Mouse (Mus musculus) right cerebral cortex, postnatal 14 days (tissue): ENCODE measurements around the gene Ptrh2.

Source experiments
- DNase-seq: peaks from one replicate; pipeline ENCODE4 v3.0.0; 2022

Gene Ptrh2

GRCm38 (mm10) chr11:86671041-86671675 is 12.6 kb upstream of the Ptrh2 start:
- DNase-seq, result no peak

GRCm38 (mm10) chr11:86672772-86673171 is 11.0 kb upstream of the Ptrh2 start:
- DNase-seq, result no peak

DNA sequence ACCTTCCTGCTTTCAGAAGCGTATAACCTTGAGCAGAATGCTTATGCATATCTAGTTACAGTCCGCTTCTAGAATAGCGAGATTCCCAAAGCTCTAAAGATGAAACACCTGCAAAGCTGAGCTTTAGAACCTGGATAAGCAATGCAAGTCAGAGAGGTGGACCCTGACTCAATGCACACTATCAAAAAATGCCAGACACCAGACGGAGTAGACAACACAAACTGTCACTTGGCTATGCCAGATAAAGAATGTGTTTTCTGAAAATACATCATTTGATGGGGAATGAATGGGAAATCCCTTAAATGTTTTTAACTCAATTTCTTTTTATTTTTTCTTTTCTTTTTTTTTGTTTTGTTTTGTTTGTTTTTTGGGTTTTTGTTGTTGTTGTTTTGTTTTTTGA is 8.3 kb upstream of the Ptrh2 start:
- DNase-seq, result no peak

DNA sequence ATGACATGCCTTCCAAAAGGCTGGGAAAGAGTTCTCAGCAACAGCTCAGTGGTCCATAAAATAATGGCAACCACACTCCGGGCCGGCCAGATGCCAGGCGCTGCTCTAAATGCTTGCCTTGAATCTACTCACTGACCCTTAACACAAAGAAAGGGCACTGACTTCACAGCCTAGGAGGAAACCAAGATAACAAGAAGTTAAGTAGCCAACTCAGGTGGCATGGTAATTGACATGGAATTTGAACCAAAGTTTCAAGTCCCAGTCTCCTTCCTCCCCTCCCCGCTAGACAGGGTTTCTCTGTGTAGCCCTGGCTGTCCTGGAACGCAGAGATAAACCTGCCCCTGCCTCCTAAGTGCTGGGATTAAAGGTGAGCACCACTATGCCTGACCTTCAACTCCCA is 4.8 kb upstream of the Ptrh2 start:
- no peak for DNase-seq

GRCm38 (mm10) chr11:86680729-86681128 is 3.1 kb upstream of the Ptrh2 start:
- DNase-seq, result no peak

- no peak for DNase-seq
Observed at GRCm38 (mm10) chr11:86681423-86681822, 2.4 kb upstream of the Ptrh2 start.

DNA sequence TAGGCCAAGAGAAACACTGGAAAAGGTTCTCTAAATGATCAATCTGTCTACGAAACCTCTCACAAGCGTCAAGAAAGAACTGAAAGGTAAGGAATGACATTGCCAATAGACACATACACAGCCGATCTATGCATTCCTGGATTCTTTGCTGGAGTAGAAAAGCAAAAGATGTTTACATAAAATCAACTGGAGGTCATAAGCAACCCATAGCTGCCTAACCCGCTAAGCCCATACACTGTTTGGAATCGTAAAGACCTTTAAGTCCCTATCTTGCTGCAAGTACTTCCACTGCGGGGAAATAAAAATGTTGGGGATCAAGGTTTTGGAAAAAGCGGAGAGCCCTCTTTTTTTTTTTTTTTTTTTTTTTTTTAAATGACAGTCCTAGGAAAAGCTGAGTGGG is 924 bp upstream of the Ptrh2 start:
- DNase-seq, result no peak

GRCm38 (mm10) chr11:86684126-86685012 is 584 bp downstream of the Ptrh2 start:
- no peak for DNase-seq

DNA sequence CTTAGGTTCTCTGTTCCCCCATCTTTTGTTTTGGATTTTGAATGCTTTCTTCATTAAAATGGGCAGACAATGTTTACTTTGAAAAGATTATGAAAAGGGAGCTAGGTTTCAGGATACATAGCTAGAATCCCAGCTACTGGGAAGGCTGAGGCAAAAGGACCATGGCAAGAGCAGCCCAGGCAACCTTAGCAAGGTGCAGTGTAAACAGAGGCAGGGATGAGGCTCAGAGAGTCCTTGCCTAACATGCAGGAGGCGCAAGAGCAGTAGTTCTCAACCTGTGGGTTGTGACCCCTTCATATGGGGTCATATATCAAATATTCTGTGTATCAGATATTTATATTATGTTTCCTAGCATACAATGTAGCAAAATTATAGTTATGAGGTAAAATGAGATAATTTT is 1.6 kb downstream of the Ptrh2 start:
- no peak for DNase-seq

GRCm38 (mm10) chr11:86690383-86690782 is 6.6 kb downstream of the Ptrh2 start:
- no peak for DNase-seq

GRCm38 (mm10) chr11:86691482-86691881 is 7.7 kb downstream of the Ptrh2 start:
- no peak for DNase-seq

DNA sequence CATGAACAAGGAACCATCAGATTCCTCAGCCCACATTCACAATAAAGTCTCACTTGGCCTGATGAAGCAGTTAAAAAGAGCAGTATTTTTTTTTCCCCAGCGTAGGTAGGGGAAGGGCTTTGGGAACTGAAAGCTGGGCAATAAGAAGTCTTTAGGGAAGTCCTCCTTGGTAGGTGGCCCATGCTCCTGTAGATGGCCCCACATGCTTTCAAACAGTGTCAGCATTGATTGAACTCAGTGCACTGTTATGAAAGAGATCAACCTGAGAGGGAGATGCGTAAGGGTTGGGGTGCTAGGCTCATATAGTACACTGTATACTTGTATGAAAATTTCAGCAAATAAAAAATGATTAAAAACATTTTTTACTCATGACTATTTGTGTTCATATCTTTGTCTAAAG is 8.2 kb downstream of the Ptrh2 start:
- DNase-seq, result no peak

GRCm38 (mm10) chr11:86692546-86692945 is 8.8 kb downstream of the Ptrh2 start:
- DNase-seq, result no peak

GRCm38 (mm10) chr11:86695461-86695860 is 11.7 kb downstream of the Ptrh2 start:
- DNase-seq, result no peak

- DNase-seq, result no peak
Observed at GRCm38 (mm10) chr11:86701151-86701550, 17.4 kb downstream of the Ptrh2 start.

GRCm38 (mm10) chr11:86714606-86715005 is 30.8 kb downstream of the Ptrh2 start:
- no peak for DNase-seq

DNA sequence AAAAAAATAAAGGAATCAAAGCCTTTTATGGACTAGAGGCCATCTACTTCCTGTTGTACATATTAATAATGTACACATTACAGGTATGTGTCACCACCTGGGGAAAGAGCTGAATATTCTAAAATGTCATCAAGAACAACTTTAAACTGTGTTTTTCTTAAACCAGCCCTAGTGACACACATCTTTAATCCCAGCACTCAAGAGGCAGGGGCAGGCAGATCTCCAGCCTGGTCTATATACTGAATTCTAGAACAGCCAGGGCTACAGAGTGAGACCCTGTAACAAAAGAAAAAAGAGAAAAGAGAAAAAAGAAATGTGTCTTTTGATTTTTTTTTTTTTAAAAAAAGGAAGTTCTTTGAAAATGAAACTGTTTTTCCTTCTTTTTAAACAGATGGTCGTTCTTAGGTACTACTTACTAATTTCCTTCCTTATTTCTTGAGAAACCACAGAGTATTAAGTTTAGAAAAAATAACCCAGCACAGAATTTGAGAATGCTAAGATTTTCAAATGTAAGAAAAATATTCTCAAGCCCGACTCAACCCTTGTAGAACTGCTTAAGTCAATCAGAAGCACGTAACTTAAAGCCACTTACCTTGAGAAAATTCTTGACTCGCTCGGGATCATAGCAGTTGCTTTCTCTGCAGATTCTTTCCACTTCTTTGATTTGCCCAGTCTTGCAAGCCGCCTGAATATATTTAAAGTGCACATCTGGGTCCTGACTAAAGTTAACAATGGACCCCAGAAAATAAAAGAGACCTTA is 33.7 kb downstream of the Ptrh2 start:
- no peak for DNase-seq

DNA sequence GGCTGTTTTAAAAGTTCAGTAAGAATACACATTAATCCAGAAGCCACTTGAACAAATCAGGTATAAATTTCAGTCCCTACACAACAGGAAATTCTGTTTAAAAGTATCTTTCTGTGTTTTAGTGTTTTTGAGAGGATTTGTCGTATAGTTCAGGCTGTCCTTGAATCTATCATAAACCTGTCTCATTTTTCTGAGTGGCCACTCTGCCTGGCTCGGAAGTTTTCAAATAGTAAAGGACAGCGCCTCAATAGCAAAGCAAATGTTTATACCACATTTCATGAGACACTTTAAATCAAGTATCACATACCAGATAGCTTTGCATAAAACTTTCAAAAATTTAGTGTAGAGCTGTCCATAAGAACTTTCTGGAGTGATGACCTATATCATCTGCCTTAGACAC is 34.6 kb downstream of the Ptrh2 start:
- DNase-seq, result no peak

- DNase-seq, result no peak
Observed at GRCm38 (mm10) chr11:86719390-86719789, 35.6 kb downstream of the Ptrh2 start.

DNA sequence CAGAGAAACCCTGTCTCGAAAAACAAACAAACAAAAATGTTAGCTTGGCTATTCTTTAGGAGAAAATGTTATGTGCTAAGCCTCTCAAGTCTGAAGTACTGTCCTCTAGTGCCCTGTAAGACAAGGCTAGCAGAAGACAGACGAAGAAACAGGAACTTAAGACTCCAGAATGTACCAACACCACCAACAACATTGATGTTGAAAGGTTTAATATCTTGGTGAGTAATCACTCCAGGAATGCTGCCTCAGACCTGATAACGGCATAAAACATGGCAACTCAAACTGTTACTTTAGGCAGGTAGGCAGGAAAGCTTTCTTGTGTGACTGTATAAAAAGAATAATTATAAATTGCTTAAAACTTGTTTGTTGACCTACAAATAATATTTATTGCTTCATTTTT is 40.2 kb downstream of the Ptrh2 start:
- no peak for DNase-seq

DNA sequence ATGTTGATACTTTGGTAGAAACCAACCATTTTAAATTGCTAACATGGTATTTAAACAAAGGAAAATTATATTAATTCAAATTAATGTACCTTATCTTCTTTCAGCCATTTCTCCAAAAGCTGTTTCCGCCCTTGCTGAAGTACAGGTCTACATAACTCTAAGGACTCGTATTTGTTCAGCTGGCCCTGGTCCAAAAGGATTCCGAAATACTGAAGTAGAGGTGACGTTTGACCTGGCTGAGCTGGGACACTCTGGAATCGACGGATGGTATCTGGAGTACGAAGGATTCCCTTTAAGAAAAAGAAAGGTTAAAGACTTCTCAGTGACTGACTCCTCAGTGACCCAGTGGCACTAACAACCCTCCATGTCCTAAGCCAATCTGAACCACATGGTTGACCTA is 41.2 kb downstream of the Ptrh2 start:
- DNase-seq, result no peak

DNA sequence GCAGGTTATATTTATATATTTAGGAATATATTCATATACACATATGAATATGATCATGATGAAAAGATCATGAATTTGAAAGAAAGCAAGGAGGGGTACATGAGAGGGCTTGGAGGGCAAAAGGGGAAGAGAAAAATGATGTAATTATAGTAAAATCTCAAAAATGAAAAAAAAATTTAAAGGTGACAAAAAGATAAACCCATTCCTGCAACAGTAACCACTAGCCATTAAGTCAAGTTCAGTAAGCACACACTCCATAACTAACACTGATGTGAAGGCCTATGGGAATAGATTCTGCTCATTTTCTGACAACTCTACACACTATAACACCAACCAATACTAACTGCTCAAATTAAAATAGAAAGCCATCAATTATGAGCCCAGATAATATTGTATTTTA is 41.8 kb downstream of the Ptrh2 start:
- DNase-seq, result no peak

DNA sequence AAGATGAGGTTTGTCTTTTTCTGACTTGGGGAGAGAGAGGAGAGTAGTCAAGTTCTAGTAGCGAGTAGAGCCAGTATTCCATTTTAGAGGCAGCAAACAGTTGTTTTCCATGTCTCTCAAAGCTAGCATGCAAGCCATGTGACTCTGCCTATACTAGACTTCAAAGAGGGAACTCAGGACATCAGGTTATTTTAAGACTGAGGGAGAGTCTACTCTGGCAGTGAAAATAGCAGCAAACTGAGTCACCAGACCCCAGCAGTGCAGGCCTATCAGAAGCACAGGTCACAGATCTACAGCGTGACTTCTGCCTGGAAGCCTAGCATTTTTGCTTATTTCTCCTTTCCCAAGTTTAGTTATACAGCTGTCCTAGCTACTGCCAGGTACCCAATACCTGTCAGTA is 47.7 kb downstream of the Ptrh2 start:
- DNase-seq, result no peak
